Mouse (Mus musculus): Measurements from ENCODE around the gene Gja5.

Gja5 gene

DNA sequence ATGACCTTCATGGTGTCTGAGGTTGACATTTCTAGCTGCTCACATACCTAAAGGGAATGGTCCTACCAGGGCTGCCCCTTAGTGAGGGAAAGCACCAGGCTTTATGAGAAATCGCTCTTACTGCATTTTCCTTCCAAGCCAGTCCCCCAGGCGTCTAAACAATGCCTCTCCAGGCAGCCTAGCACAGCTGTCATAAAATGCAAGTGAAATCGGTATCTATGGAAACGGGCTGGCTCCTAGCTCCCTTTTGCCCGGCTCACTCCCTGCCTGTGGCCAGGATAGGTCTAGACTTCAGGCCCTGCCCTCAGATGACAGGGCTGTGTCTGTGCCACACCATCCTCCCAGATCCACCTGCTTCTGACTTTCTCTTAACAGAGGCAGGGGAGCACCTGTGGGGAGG lies 33.1 kb downstream of the Gja5 start:
- DNase-seq: no peak

DNA sequence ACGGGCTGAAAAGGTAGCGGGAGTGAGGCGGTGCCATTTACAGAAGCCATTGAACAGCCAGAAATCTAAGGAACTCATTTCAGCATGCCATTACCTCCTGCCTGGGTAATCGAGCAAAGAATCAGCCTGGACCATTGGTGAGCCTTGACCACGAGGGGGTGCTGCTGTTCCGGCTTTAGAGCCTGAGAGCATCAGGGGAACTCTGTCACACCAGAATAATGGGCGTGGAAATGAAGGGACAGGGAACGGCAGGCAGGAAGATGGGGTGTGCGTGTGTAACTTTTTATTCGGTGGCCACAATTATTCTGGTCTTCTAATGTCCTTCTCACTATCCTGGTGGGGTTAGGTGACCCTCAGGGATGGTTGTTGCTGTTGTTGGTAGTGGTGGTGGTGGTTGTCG lies 34.2 kb downstream of the Gja5 start:
- peak; percentile 83 for DNase-seq

DNA sequence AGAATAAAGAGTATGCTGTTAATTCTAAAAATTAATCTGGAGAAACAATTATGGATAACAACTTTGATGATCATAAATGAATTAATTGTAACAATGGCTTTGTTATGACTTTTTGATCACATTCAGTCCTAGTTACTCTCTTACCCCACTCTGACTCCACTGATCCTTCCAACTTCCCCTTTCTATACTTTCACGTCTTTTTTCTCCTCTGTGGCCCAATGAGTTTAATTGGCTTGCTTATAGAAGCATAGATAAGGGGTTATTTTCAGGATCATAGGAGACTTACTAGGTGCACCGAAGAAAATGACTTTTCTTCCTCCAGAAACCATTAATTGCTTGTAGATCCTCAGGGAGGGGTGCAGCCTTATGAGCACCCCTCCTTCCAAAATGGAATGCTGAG lies 38.2 kb downstream of the Gja5 start:
- no peak for DNase-seq

DNA sequence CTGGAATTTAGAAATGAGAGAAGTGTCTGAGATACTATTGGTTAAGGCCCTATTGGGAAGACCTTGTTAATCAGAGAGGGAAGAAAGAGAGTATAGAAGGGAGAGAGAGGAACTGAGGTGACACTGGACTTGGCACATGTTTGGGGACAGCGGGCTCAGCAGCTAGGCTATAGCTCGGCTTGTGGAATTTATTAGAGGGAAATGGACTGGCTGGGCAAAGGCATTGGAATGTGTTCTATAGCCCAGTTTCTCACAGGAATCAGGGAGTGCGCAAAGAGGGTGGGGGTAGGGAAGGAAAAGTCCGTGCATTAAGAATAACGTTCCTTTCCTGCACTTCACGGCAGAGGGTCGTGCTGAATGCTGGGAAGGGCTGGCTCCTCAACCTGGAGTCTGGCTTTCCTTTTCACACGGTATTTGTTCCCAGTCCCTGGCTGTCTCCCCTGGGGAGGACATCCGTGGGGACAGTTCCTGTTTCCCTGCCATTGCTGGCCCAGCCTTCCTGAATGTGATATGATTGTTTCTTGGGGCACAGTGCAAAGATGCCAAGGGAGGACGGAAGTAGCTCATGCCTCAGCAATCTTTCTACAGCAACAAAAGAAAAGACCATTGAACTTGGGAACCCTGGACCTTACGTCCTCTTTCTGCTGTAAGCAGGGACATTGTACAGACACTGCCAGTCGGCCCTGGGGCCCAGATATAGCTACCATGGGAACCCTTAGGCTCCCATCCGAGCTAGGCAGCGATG lies 49.2 kb downstream of the Gja5 start:
- DNase-seq: no peak

DNA sequence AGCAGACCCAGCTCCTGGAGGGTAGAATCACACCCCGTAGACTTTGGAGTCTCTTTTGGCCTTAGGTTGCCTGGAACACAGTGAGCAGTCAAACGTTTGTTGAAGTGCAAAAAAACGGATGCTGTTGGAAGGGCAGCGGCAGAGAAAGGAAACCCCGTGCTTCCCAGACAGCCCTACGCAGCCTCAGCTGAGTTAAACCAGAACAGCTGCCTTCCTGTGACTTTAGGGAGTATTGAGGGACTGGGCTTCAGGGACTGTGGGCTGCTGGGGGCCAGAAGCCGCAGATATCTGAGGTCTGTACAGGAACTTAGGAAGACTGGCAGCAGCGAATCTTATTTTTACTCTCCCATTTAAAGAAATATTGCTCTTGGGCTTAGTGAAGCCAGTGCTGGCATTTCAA lies 56.1 kb downstream of the Gja5 start:
- DNase-seq: no peak

DNA sequence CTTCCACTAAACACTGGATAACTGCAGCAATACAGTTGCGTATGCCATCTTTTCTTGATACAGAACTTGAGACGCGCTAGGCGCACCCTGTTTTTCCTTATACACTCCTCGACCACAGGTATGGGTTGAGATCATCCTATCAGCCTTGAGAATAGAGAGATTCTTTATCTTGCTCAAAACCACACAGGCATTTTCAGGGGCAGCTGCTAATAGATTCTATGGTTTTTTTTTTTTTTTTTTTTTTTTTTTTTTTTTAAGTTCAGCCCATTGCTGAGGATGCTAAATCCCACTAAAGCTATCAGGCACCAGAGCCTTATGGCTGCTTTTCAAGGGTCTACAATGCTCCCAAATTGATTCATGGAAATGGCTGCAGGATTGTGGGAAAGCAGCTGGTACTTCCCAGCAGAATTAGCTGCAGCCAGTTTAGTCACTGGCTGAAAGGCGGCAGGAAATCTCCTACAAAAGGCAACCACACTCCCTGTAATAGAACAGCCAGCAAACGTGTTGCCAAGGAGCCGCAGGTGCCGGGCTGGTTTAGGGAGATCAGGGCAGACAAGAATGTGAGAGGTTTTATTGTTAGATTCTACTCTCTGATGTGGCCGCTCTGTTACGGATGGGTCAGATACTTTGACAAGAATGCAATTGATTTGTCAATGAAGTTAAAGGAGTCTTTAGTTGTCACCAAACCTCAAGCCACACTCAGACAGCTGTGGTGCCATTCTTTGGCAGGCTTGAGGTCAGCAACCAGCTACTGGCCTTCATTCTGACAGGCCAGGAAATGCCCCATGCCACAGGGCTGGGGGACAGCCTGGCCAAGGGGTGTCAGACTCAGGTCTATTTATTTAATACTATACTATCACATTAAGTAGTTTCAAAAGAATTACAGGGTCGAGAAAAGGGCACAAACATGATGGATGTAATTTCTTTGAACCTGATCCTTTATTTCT lies 58.9 kb downstream of the Gja5 start:
- no peak for DNase-seq

DNA sequence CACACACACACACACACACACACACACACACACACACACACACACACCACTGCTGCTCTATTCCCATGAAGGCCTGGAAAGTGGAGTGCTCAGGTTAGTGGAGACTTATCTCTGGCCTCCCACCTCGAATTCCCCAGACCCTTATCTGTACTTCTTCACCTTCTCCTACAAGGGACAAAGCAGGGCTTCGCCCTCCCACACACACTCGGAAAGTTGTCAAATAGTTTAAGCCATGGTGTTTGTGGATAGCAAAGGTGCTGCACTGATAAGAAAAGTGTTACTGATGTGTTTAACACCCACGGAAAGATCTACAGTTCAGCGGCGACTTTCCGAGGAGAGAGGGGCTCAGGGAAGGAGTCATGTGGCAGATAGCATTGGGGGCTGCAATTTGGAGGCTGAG lies 66.5 kb downstream of the Gja5 start:
- no peak for DNase-seq

DNA sequence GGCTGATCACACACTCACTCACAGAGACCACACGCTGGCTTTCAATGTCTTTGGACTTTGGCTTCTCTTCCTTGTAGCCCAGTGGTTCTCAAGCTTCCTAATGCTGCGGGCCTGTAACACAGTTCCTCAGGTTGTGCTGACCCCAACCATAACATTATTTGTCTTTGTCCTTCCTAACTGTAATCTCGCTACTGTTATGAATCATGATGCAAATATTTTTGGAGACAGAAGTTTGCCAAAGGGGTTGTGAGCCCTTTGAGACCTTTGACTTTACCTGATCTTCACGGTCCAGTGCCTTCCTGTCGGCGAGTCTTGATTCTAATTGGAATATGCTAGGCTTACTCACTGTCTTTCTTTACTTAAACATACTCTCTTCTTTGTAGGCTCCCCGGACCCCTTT lies 70.0 kb downstream of the Gja5 start:
- DNase-seq: no peak

DNA sequence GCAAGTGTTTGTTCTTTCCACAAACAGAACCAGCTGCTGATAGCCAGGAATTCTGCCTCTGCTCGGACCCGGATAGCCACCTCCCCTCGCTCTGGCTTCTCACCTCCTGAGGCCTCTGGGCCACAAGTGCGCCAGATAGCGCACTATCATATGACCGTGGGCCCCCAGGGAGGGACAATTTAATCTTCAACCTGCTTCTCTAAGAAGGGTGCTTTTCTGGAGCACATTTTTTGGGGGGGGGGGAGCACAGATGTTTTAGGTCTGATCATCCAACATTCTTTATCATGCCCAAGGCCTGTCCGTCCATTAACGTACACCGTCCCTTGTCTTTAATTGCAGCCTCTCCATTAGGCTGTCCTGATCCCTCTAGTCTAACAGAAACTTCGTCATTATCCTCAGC lies 71.1 kb downstream of the Gja5 start:
- no peak for DNase-seq

DNA sequence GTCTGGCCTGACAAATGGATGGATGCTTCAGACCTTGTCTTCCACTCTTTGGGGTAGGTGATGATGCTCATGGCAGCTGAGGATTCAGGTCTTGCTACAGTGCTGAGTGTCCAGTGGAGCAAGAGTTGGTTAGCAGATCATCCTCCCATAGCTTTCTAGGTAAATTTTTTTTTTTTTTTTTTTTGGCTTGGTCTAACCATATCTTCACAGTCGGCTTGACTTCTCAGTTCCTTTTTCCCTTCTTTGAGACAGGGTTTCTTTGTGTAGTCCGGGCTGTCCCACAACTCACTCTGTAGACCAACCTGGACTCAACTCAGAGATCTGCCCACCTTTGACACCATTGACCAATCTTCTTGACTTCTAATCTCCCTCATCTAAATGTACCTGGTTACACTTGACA lies 73.0 kb downstream of the Gja5 start:
- DNase-seq: no peak

DNA sequence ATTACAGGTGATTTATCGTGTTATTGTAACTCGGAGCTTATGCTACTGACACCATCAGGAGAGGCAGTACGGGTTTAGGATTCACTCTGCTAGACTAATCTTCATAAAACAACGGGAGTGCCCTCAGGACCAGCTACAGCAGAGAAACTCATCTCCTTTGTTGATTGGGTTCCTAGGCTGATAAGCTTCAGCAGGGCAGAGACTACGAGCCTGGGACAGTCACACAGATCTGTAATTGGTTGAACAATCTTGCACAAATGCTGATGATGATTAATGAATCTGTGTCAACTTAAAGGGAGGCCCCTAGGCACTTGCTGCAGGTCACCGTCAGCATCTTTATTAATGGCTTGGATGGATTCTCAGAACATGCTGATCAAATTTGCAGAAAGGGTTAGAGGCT lies 74.0 kb downstream of the Gja5 start:
- no peak for DNase-seq

DNA sequence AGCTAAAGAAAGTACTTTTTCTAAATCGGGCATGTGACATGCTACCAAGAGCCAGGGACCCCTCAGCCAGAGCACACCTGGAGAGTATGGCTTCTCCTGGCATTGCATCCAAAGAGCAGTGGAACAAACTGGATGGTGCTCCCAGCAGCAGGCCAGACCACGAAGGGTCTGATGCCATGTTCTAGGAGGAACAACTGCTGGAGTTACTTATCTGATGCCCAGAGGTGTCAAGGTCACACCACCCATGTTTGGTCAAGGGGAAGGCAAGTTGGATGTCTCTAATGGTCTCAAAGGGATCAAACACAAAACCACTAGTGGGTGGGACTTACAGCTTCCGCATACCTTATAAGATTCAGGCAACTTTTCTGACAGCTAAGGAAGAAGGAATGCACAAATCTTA lies 74.5 kb downstream of the Gja5 start:
- DNase-seq: no peak

DNA sequence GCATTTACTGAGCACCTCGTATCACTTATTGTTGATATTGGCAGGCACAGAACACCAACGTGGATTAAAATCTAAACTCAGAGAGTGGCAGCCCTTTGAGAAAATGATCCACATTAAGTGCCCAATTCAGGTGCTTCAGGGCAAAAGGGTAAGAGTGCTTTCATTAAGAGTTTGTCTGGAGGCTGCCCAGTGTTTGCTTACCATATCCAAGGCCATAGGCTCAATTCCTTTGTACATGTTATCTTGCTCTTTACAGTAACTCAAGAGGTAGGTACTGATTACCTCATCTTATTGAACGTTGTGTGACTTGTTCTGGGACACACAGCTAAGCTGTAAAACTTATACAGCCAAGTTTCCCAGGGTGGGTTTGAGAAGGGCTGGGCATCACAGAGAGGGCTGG lies 77.3 kb downstream of the Gja5 start:
- no peak for DNase-seq

DNA sequence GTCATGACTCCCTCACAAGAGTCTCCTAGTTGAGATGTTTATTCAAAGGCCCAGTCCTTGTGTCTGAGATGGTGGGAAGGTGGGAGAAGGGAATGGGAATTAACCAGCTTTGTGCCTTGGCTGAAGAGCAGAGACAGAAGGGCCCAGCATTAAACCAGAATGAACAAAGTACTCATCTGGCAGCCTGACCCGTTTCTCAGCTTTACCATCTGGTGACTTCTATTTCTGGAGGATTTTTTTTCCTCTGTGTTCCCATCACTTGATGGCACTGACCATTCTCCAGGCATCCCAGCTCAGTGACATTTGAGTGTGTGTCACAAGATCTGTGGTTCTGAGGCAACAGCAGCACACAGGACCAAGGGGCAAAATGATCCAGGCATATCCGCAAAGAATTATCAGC lies 78.2 kb downstream of the Gja5 start:
- no peak for DNase-seq

DNA sequence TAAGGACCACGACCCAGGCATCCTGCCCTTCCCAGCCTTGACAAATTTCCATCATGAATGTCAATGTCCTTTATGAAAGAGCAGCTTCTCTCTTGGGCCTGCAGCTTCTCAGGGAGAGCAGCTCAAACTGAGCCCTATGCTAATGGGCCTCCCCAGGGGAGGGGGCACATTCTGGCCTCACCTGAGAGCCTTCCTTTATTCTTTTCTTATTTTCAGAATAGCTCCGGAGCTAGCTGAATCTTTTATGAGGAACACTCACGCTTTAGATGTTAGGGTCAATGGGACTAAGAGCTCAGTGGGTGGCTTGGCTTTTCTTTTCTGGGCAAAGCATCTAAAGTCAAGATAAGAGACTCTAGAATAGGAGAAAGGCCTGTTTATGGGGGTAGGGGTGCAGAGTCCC lies 88.0 kb downstream of the Gja5 start:
- DNase-seq: no peak

DNA sequence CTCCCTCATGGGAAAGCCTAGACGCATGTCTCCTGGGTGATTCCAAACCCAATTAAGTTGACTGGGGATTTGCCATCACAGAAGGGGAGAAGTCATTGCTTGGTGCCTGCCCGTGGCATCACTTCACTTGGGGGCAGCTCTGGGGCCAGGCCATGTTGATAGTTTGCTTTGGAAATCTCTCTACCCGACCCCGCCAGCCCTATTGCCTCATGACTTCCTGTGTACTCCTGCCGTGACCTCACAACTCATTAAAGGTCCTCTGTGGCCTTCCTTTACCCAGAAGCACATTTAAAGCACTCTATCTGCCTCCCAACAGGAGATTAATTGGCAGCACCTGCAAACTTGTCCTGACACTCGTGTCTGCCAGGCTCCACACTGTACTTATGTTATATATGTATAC lies 93.3 kb downstream of the Gja5 start:
- no peak for DNase-seq

DNA sequence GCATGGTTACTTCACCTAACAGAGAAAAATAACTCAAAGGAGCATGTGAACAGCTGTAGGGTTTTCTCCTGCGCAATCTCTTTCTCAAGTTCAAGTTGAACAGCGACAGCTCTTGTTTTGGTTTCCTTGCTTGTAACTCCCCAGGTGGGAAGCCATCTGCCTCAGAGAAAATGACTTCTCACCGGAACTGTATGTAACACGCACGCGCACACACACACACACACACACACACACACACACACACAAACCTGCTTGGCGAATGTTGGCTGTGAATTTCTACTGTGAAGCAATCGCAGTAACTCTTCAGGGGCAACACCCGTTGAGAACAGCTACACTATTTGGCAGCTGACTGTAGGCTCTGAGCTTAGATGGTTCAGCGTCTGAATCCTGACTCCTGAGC lies 98.6 kb downstream of the Gja5 start:
- DNase-seq: peak; percentile 36

DNA sequence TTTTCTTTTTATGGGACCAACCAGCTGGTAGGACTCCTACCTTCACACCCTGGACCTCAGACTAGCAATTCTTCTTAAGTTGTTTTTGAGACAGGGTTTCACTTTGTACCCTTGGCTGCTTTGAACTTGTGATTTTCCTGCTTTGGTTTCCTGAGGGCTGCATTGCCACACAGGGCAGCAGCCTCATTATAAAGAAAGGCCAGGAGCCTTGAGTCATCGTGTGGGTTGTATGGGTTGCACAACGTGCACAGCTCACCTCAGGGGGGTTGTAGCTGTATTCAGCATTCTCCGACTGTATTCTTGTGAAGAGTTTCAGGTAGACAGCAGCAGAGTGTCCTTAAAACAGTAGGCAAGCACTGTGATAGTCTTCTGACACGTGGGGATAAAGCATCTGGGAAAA lies 100.0 kb downstream of the Gja5 start:
- no peak for DNase-seq

DNA sequence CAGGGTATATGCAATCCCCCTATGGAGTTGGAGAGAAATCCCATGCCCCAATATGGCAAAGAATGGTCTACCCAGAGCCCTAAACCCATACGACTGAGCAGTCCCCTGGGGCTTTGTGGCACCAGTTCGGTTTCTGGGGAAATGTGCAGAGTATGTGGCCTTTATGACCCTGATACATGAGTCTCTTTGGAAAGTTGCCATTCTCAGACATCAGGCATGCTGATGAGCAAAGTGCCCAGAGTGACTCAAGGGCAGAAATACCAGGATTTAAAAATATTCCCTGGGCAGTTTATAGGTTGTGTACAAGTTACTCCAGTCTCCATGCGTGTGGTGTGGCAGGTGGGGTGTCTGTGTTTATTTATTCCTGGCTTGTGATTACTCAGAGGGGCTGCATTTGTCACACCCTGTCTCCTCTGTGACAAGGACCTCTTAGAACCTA lies 102.5 kb downstream of the Gja5 start:
- DNase-seq: no peak

DNA sequence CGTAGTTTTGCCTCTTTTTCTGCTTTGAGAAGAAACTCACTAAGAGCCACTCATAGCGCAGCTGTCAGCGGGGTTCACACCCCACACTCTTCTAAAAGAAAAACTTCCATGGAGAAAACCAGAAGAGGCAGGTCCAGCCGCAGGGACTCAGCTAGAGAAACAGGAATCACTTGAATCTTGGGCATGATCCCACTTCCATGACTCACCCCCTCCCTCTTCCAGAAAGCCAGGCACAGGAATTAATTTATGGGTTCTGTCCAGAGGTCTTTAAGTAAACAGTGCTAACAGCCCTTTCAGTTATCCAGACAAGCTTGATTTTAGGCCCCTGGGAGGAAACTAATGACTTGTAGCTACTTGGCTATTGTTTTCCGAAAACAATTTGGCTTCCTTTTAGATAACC lies 120.7 kb downstream of the Gja5 start:
- DNase-seq: no peak

DNA sequence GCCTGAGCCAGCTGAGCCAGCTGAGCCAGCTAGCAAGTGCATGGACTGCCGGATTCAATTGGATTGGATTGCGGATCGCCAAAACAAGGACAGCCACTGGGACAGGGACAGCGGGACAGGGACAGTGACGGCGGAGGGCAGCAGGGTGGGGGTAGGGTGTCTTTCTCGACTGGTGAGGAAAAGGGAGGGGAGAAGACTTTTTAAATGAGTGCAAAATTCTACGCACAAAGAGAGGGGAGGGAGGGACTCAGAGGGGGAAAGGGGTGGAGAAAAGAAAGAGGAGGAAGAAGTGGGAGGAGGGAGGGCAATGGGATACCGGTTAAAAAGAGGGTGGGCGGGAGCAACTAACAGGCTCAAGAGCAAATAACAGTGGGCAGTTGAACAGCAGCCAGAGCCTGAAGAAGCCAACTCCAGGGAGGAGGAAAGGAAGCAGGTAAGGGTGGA lies 127.6 kb downstream of the Gja5 start:
- no peak for DNase-seq

DNA sequence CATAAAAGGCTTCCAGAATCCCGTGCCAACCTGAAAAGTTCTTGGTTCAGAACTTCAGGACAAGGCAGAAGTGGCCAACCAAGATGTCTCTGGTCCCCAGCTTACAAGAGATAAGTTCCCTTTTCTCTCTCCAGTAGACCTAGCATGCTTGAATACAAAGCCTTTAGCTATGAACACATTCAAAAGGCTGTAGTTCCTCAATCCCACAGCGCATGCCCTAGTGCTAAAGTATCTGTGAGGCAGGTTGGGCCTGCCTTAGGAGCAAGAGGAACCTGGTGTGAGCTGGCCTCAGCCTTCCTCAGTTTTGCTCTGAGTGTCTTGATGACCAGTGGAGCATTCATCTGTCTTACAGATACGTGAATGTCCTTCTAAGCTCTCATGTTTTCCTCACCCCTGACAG lies 131.1 kb downstream of the Gja5 start:
- DNase-seq: no peak

DNA sequence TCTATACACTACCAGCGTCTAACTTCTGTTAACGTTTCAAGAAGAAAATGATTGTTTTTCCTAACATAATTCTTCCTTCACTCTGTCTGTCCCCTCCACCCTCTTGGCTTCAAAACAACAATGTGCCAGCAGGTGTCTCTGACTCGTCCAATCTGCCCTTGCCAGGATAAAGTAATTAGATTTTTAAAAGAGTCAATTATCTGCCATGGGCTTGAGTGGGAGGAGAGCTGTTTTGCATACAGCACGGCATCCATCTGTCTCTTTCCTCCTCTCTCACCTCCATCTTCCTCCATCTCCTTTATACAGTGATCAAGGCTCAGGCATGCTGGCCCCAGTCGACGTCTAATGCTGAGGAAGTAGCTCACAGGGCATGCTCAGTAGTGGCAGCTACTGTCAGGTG lies 132.6 kb downstream of the Gja5 start:
- no peak for DNase-seq

DNA sequence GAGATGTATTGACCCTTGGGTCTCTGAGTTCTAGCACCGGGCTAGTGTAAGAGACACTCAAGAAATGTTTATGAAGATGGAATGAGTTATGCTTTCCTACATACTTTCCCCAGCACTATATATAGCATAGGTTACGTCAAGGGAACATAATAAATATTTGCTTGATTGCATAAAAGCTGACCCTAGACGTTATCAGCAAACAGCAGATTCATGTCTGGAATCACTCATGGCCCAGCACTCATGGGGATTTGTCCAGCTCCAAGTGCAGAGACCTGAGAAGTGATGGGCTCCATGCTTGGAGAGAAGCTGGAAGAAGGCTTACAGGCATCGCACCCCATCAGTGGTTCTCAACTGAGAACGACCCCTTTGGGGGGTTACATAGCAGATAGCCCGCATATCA lies 135.2 kb downstream of the Gja5 start:
- no peak for DNase-seq
